Mouse (Mus musculus): ENCODE results near the gene Zdhhc24. TPM values are rescaled to one million over a fixed set of nuclear protein-coding genes. Genes with fewer than 3 reads are reported as not detected.

Gene Zdhhc24
- polyA plus RNA-seq, 1 experiment from 2014 or later = 11.6 TPM

DNA sequence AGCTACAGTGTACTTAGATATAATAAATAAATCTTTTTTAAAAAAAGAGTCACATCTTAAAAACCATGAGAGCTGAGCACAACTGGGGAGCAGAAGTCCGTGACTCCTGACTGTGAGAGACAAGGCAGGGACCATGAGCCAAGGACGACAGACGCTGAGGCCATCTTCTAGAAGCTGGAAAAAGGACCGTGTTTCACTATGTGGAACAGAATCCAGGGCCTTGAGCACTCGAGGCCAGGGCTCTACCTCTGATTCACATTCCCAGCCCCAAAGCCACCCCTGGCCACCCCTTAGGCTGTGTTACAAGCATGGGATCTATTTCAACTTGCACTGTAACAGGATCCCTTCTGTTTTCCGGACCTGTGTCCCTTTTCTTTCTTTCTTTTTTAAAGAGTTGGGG lies 41.2 kb downstream of the Zdhhc24 start:
- peaks cover 19% of the 10 kb centered on the region for H3K36me3 ChIP-seq (ENCODE audit: control insufficient read depth, insufficient read depth, low read length)

DNA sequence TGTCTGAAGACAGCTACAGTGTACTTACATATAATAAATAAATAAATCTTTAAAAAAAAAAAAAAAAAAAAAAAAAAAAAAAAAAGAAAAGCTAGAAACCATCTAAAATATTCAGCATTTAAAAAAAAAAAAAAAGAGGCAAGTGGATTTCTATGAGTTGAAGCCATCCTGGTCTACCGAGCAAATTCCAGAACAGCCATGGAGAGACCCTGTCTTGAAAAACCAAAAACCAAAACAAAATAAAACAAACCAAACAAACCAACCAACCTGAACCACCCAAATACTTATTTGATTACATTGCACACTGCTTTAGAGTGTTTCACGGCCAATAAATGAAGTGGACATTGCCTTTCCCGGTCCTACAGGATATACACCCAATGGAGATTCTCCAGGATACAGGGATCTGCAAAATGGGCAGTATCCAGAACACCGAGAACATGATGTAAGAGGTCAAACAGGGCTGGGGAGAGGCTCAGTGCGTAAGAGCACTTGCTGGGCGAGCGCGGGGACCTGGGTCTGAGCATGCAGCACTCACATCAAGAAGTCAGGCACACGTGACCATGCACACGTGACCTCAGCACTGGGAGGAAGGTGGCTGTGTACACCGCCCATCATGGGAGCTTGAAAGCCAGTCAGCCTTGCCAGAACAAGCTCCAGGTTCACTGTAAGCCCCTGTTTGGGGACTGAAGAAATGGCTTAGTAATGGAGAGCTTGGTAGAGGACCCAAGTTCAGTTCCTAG lies 46.8 kb downstream of the Zdhhc24 start:
- peaks cover 14% of the 10 kb centered on the region; the same call in 1 of the 2 replicates for H3K36me3 ChIP-seq (ENCODE audit: control insufficient read depth, insufficient read depth, low read length)
- no peak overlapping the region for H3K27ac ChIP-seq (ENCODE audit: low read length)
- 92% methylated on average over 11 of the region's 11 CpGs for WGBS
- no peaks in the 10 kb centered on the region for H3K9me3 ChIP-seq (replicated peaks; ENCODE audit: control insufficient read depth, low read length)
- H3K4me1 ChIP-seq (ENCODE audit: control insufficient read depth, insufficient read depth, low read length) = peaks cover 16% of the 10 kb centered on the region
- ATAC-seq (ENCODE audit: insufficient read depth, low FRiP score) = no peak
- H3K9ac ChIP-seq (ENCODE audit: low read length) = no peak overlapping the region
- H3K27me3 ChIP-seq (ENCODE audit: control insufficient read depth, insufficient read depth, low read length) = no peaks in the 10 kb centered on the region
- no peak overlapping the region for H3K4me3 ChIP-seq (replicated peaks; ENCODE audit: low read length)
- no peak overlapping the region for H3K4me2 ChIP-seq (ENCODE audit: low read depth, low read length)

More for the DNA sequence above, 41.2 kb downstream of the Zdhhc24 start:
- no peak overlapping the region for H3K4me2 ChIP-seq (ENCODE audit: low read depth, low read length)
- no peak overlapping the region for H3K9ac ChIP-seq (ENCODE audit: low read length)
- 83% methylated on average over 6 of the region's 6 CpGs for WGBS
- no peak overlapping the region for H3K4me3 ChIP-seq (replicated peaks; ENCODE audit: low read length)
- ATAC-seq (ENCODE audit: insufficient read depth, low FRiP score) = no peak
- H3K4me1 ChIP-seq (ENCODE audit: control insufficient read depth, insufficient read depth, low read length) = no peaks in the 10 kb centered on the region
- no peaks in the 10 kb centered on the region for H3K9me3 ChIP-seq (replicated peaks; ENCODE audit: control insufficient read depth, low read length)
- H3K27ac ChIP-seq (ENCODE audit: low read length) = no peak overlapping the region
- H3K27me3 ChIP-seq (ENCODE audit: control insufficient read depth, insufficient read depth, low read length) = no peaks in the 10 kb centered on the region

DNA sequence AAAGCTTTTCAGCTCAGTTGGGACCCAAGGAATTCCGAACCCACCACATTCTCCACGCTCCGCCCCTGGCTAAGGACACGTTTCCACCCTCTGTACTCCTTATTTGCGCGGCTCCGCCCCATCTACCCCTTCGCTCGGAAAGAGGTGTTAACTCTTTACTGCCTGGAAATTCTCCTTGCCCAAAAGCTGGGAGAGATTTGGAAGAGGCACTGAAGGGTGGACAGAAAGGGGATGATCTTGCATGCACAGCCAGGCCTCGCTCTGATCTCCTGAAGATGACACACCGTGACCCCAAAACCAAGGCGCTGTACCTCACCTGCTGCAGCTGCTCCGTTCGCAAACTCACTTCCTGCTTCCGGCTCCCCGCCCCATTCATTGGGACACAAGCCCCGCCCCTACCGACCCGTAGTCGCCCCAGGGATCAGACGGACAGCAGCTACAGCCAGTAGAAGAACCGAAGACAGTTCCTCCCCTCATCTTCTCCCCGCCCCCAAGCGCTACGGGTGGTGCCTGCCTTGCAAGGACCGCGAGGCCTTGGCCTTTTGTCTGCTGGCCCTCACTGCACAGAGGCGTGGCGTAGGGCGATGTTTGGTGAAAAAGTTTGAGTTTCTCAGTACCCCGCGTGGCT lies 49.5 kb downstream of the Zdhhc24 start, which contains the start of gene Dpp3:
Gene Dpp3 (minus strand): TSS at position 384 of the 628 bp plus-strand sequence.
- H3K4me3 ChIP-seq (replicated peaks; ENCODE audit: low read length) = peak within 1 kb of the TSS; percentile 78
- H3K4me2 ChIP-seq (ENCODE audit: low read depth, low read length) = peak within 1 kb of the TSS; percentile 81
- H3K9ac ChIP-seq (ENCODE audit: low read length) = peak within 1 kb of the TSS; percentile 72
- H3K9me3 ChIP-seq (replicated peaks; ENCODE audit: control insufficient read depth, low read length) = no peaks in the 10 kb centered on the region
- peaks cover 3% of the 10 kb centered on the region; the same call in 1 of the 2 replicates for H3K36me3 ChIP-seq (ENCODE audit: control insufficient read depth, insufficient read depth, low read length)
- H3K27me3 ChIP-seq (ENCODE audit: control insufficient read depth, insufficient read depth, low read length) = no peaks in the 10 kb centered on the region
- peak within 1 kb of the TSS; percentile 81 for H3K27ac ChIP-seq (ENCODE audit: low read length)
- H3K4me1 ChIP-seq (ENCODE audit: control insufficient read depth, insufficient read depth, low read length) = peaks cover 16% of the 10 kb centered on the region
- peak; percentile 99 for ATAC-seq (ENCODE audit: insufficient read depth, low FRiP score)
- under 1% methylated on average over 32 of the region's 32 CpGs for WGBS

DNA sequence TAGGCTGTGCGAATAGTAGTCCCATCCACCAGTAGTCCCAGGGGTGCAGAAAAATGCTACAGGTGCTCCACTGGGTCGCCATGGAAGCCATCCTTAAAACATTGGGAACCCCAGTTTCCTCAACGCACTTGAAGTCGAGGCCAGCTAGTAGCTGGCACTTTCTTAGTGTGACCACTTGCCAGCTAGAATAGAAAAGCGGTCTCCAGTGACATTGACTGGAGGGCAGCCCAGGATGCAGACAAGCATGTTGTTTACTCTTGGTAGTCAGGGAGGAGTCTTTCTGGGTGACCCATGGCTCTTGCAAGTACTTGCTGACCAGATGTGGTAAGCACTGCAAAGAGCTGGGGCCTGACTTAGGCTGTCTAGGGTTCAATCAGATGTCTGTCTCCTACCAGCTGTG lies 50.3 kb downstream of the Zdhhc24 start:
- H3K36me3 ChIP-seq (ENCODE audit: control insufficient read depth, insufficient read depth, low read length) = no peaks in the 10 kb centered on the region; the same call in 1 of the 2 replicates
- 64% methylated on average over 5 of the region's 5 CpGs for WGBS
- no peaks in the 10 kb centered on the region for H3K27me3 ChIP-seq (ENCODE audit: control insufficient read depth, insufficient read depth, low read length)
- H3K9ac ChIP-seq (ENCODE audit: low read length) = peak overlapping the region; percentile 72
- H3K9me3 ChIP-seq (replicated peaks; ENCODE audit: control insufficient read depth, low read length) = no peaks in the 10 kb centered on the region
- no peak for ATAC-seq (ENCODE audit: insufficient read depth, low FRiP score)
- H3K27ac ChIP-seq (ENCODE audit: low read length) = peak overlapping the region; percentile 81
- H3K4me3 ChIP-seq (replicated peaks; ENCODE audit: low read length) = peak overlapping the region; percentile 78
- peaks cover 16% of the 10 kb centered on the region for H3K4me1 ChIP-seq (ENCODE audit: control insufficient read depth, insufficient read depth, low read length)
- H3K4me2 ChIP-seq (ENCODE audit: low read depth, low read length) = peak overlapping the region; percentile 62

Other genes with a start within 250 kb of the Zdhhc24 start
- gene Gm960, start 180.0 kb upstream of the Zdhhc24 start, polyA plus RNA-seq (2015; fragmentation: Nextera tagmentation; extraction: Ambion mirVana) = 1.2 and 3.0 TPM in 2 replicates
- 4.7 and 5.5 TPM in 2 replicates for gene Sptbn2, start 167.5 kb upstream of the Zdhhc24 start, polyA plus RNA-seq (2015; fragmentation: Nextera tagmentation; extraction: Ambion mirVana)
- 50.3 and 54.8 TPM in 2 replicates for gene Rbm4b, start 122.2 kb upstream of the Zdhhc24 start, polyA plus RNA-seq (2015; fragmentation: Nextera tagmentation; extraction: Ambion mirVana)
- gene Rbm4, start 84.8 kb upstream of the Zdhhc24 start, polyA plus RNA-seq (2015; fragmentation: Nextera tagmentation; extraction: Ambion mirVana) = 47.4 and 47.5 TPM in 2 replicates
- gene Gm21992, start 67.1 kb upstream of the Zdhhc24 start, polyA plus RNA-seq (2015; fragmentation: Nextera tagmentation; extraction: Ambion mirVana) = 32.1 TPM in 2 replicates
- gene Rbm14, start 67.0 kb upstream of the Zdhhc24 start, polyA plus RNA-seq (2015; fragmentation: Nextera tagmentation; extraction: Ambion mirVana) = 74.2 and 75.0 TPM in 2 replicates
- gene Ccs, start 39.3 kb upstream of the Zdhhc24 start, polyA plus RNA-seq (2015; fragmentation: Nextera tagmentation; extraction: Ambion mirVana) = 56.6 and 60.3 TPM in 2 replicates
- gene Ccdc87, start 39.3 kb upstream of the Zdhhc24 start, polyA plus RNA-seq (2015; fragmentation: Nextera tagmentation; extraction: Ambion mirVana) = 0.09 TPM in 1 of 2 replicates, not detected in the other
- 28.4 and 34.1 TPM in 2 replicates for gene Ctsf, start 23.5 kb upstream of the Zdhhc24 start, polyA plus RNA-seq (2015; fragmentation: Nextera tagmentation; extraction: Ambion mirVana)
- 5.3 and 8.9 TPM in 2 replicates for gene Actn3, start 759 bp upstream of the Zdhhc24 start, polyA plus RNA-seq (2015; fragmentation: Nextera tagmentation; extraction: Ambion mirVana)
- 2.8 and 3.6 TPM in 2 replicates for gene Bbs1, start 28.0 kb downstream of the Zdhhc24 start, polyA plus RNA-seq (2015; fragmentation: Nextera tagmentation; extraction: Ambion mirVana)
- 119 and 134 TPM in 2 replicates for gene Dpp3, start 49.6 kb downstream of the Zdhhc24 start, polyA plus RNA-seq (2015; fragmentation: Nextera tagmentation; extraction: Ambion mirVana)
- 1.8 and 1.9 TPM in 2 replicates for gene Peli3, start 64.5 kb downstream of the Zdhhc24 start, polyA plus RNA-seq (2015; fragmentation: Nextera tagmentation; extraction: Ambion mirVana)
- gene Mrpl11, start 83.5 kb downstream of the Zdhhc24 start, polyA plus RNA-seq (2015; fragmentation: Nextera tagmentation; extraction: Ambion mirVana) = 79.6 and 80.5 TPM in 2 replicates
- 0.23 and 0.34 TPM in 2 replicates for gene Npas4, start 111.6 kb downstream of the Zdhhc24 start, polyA plus RNA-seq (2015; fragmentation: Nextera tagmentation; extraction: Ambion mirVana)
- gene Slc29a2, start 145.2 kb downstream of the Zdhhc24 start, polyA plus RNA-seq (2015; fragmentation: Nextera tagmentation; extraction: Ambion mirVana) = 3.1 and 3.3 TPM in 2 replicates
- 41.8 and 44.1 TPM in 2 replicates for gene B4gat1, start 160.2 kb downstream of the Zdhhc24 start, polyA plus RNA-seq (2015; fragmentation: Nextera tagmentation; extraction: Ambion mirVana)
- 0.99 and 1.3 TPM in 2 replicates for gene AC124502.3, start 160.2 kb downstream of the Zdhhc24 start, polyA plus RNA-seq (2015; fragmentation: Nextera tagmentation; extraction: Ambion mirVana)
- 39.8 and 43.9 TPM in 2 replicates for gene Brms1, start 162.7 kb downstream of the Zdhhc24 start, polyA plus RNA-seq (2015; fragmentation: Nextera tagmentation; extraction: Ambion mirVana)
- 4.5 and 4.9 TPM in 2 replicates for gene Rin1, start 171.8 kb downstream of the Zdhhc24 start, polyA plus RNA-seq (2015; fragmentation: Nextera tagmentation; extraction: Ambion mirVana)
- 69.8 and 76.9 TPM in 2 replicates for gene Cd248, start 189.4 kb downstream of the Zdhhc24 start, polyA plus RNA-seq (2015; fragmentation: Nextera tagmentation; extraction: Ambion mirVana)
- 4.9 and 6.8 TPM in 2 replicates for gene Tmem151a, start 206.9 kb downstream of the Zdhhc24 start, polyA plus RNA-seq (2015; fragmentation: Nextera tagmentation; extraction: Ambion mirVana)
- gene Yif1a, start 209.9 kb downstream of the Zdhhc24 start, polyA plus RNA-seq (2015; fragmentation: Nextera tagmentation; extraction: Ambion mirVana) = 110 and 123 TPM in 2 replicates
- gene Cnih2, start 219.9 kb downstream of the Zdhhc24 start, polyA plus RNA-seq (2015; fragmentation: Nextera tagmentation; extraction: Ambion mirVana) = 5.8 and 7.4 TPM in 2 replicates
- gene Rab1b, start 228.4 kb downstream of the Zdhhc24 start, polyA plus RNA-seq (2015; fragmentation: Nextera tagmentation; extraction: Ambion mirVana) = 240 and 242 TPM in 2 replicates
- gene Klc2, start 239.9 kb downstream of the Zdhhc24 start, polyA plus RNA-seq (2015; fragmentation: Nextera tagmentation; extraction: Ambion mirVana) = 13.6 TPM in 2 replicates